Mouse (Mus musculus) retina, postnatal 7 days (tissue): ENCODE measurements at regions not wholly inside any gene's neighbourhood (a gene's known extent, or its start where the extent isn't known, plus 50 kb on each side); places are given as distances from the start of the nearest gene placed in this dataset.

ENCODE experiments used
- DNase-seq: peaks from one replicate; pipeline ENCODE4 v3.0.0-alpha.2; 2012; ENCODE audit warnings: low read depth, low spot score

GRCm38 (mm10) chr7:59080109-59080508, 148.4 kb upstream of the Ube3a start:
- DNase-seq, result peak; percentile 8
